Mouse (Mus musculus): ENCODE data around the gene Cstad. TPM values are rescaled to one million over a fixed set of nuclear protein-coding genes. Genes with fewer than 3 reads are reported as not detected.

Gene Cstad
- polyA plus RNA-seq, 1 experiment = not detected

DNA sequence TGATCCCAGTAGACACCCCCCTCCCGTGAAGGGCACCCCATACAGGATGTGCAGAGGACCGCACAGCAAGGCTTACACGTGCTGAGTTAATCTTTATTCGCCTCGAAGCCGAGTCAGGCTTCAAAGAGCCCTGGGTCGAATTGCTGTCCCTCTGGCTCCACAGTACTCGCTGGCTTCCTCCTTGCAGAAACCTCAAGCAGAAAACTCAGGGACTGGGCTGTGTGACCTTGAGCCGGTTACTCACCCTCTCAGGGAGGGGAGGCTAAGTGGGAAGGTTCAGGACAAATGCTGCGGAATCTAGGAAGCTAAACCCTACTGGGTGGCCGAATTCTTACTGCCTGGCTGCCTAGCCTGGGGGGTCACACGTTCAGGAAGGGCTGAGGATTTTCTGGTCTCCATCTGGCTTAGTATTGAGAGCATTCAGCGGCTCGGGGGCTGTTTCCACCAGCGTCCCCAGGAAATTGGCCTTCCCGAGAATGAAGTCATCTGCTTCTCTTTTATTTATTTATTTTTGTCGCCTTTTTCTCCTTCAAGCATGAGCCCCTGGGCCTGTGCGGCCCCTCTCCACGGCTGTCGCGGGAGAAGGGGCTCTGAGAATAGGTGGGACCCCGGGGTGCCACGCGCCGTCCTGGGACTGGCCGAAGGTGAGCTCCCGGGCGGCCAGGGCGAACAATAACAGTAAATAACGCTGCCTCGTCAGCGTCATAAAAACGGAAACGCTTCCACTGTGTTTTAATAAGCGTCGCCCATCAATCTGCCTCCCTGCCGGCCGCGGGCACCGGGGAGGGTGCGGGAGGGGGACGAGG is 63.0 kb downstream of the Cstad start:
- 2% methylated on average over 42 of the region's 42 CpGs for WGBS
- Histone ChIP-seq H3K36me3 (ENCODE audit: control insufficient read depth, insufficient read depth, low read length) (no peaks in the 10 kb centered on the region), H3K27me3 (ENCODE audit: control insufficient read depth, insufficient read depth, low read length) (no peaks in the 10 kb centered on the region), H3K27ac (ENCODE audit: insufficient read depth, low read depth, low read length) (peak overlapping the region; percentile 83), H3K4me1 (ENCODE audit: control insufficient read depth, insufficient read depth, insufficient read length, low read length) (peaks cover 13% of the 10 kb centered on the region), H3K4me3 (ENCODE audit: low read depth, low read length) (peak overlapping the region; percentile 68)
- TF ChIP-seq CTCF (IDR thresholded peaks at IDR 0.05; ENCODE audit: extremely low read depth, insufficient read length, insufficient replicate concordance, low read depth, low read length) = no peak
- peak; percentile 40 for TF ChIP-seq POLR2A (IDR thresholded peaks at IDR 0.05; ENCODE audit: low read depth, low read length)

DNA sequence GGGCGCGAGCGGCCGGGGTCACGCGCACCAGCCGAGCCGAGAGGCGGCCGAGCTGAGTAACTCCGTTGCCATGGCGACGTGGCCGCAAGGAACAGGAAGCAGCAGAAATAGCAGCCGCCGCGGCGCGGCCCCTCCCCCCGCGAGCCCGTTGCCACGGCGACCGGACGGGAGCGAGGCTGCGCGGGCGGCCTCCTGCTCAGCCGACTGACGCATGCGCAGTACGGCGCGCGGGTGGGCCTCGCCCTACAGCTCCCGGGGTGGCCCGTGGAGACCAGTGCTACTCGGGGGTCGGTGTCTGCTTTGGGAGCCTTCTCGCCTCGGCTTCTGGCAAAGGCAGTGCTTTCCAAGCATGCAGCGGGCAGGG is 63.6 kb downstream of the Cstad start:
- Histone ChIP-seq H3K4me1 (ENCODE audit: control insufficient read depth, insufficient read depth, insufficient read length, low read length) (peaks cover 13% of the 10 kb centered on the region), H3K27ac (ENCODE audit: insufficient read depth, low read depth, low read length) (peak overlapping the region; percentile 86), H3K27me3 (ENCODE audit: control insufficient read depth, insufficient read depth, low read length) (no peaks in the 10 kb centered on the region), H3K4me3 (ENCODE audit: low read depth, low read length) (peak overlapping the region; percentile 68), H3K36me3 (ENCODE audit: control insufficient read depth, insufficient read depth, low read length) (no peaks in the 10 kb centered on the region)
- 1% methylated on average over 45 of the region's 45 CpGs for WGBS
- TF ChIP-seq POLR2A (IDR thresholded peaks at IDR 0.05; ENCODE audit: low read depth, low read length) (no peak; the same call in 1 of the 2 replicates), CTCF (IDR thresholded peaks at IDR 0.05; ENCODE audit: extremely low read depth, insufficient read length, insufficient replicate concordance, low read depth, low read length) (no peak)

Other genes with a start within 250 kb of the Cstad start
- gene Sh3glb2, start 235.7 kb upstream of the Cstad start, polyA plus RNA-seq (2012; rRNA removed) = 112 and 158 TPM in 2 replicates
- 28.7 and 33.4 TPM in 2 replicates for gene Miga2, start 230.8 kb upstream of the Cstad start, polyA plus RNA-seq (2012; rRNA removed)
- 62.0 and 199 TPM in 2 replicates for gene Dolpp1, start 202.8 kb upstream of the Cstad start, polyA plus RNA-seq (2012; rRNA removed)
- 77.8 and 176 TPM in 2 replicates for gene Crat, start 179.2 kb upstream of the Cstad start, polyA plus RNA-seq (2012; rRNA removed)
- gene Ptpa, start 179.0 kb upstream of the Cstad start, polyA plus RNA-seq (2012; rRNA removed) = 55.4 and 102 TPM in 2 replicates
- 11.5 and 13.4 TPM in 2 replicates for gene Ier5l, start 120.8 kb upstream of the Cstad start, polyA plus RNA-seq (2012; rRNA removed)
- gene 1700001O22Rik, start 208.6 kb downstream of the Cstad start, polyA plus RNA-seq (2012; rRNA removed) = 0.71 and 1.9 TPM in 2 replicates
- 14.3 and 23.8 TPM in 2 replicates for gene Ntmt1, start 212.8 kb downstream of the Cstad start, polyA plus RNA-seq (2012; rRNA removed)
- gene Asb6, start 235.3 kb downstream of the Cstad start, polyA plus RNA-seq (2012; rRNA removed) = 23.5 and 31.7 TPM in 2 replicates
- gene Prrx2, start 239.9 kb downstream of the Cstad start, polyA plus RNA-seq (2012; rRNA removed) = 1.8 and 2.6 TPM in 2 replicates